Mouse (Mus musculus) layer of hippocampus, adult 2 months (tissue): ENCODE results near the gene Accs. TPM values are rescaled to one million over a fixed set of nuclear protein-coding genes. Genes with fewer than 3 reads are reported as not detected.

Experiments
- DNase-seq, 2 experiments: peaks; one replicate each; pipeline ENCODE4 v3.0.0; 2022; ENCODE audit warnings: low spot score in 2 of 2
- H3K27ac ChIP-seq: fragments of 200-600 bp; 2 replicates; pipeline ENCODE4 v1.8.1; 2022
- H3K4me3 ChIP-seq: fragments of 200-600 bp; 2 replicates; pipeline ENCODE4 v1.8.1; 2022; ENCODE audit warnings: mild to moderate bottlenecking
- CTCF ChIP-seq: fragments of 200-600 bp; conservative IDR thresholded peaks from 2 replicates; pipeline ENCODE4 v1.8.1; 2022; ENCODE audit warnings: antibody characterized with exemption, mild to moderate bottlenecking, moderate library complexity
- total RNA-seq, 2 experiments: library from RNA; stranded (reverse); gene quantifications; 2 replicates each; pipeline ENCODE4 v1.2.3; 2021

The Accs gene
- total RNA-seq, 2 experiments from 2014 or later = 3.0 to 3.5 TPM

DNA sequence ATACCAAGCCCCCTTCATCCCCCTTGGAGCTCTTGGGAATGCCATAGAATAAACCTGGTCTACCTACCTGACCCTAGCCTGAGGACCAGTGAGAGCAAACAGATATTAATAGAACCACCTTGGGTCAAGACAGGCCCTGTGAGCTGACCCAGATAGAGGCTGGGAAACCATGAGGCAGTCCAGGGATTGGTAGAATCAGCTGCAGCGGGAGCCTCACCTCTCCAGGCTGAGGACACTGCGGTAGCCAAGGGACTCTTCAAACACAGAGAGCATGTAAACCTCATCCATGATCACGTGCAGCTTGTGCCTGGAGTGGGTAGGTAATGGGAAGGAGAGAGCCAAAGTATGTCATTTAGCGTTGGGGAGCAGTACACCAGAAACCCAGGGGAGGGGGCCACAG lies 10.8 kb downstream of the Accs start:
- DNase-seq = no peak
- Histone ChIP-seq H3K4me3 (no peak overlapping the region), H3K27ac (no peak overlapping the region)
- TF ChIP-seq CTCF = no peak

DNA sequence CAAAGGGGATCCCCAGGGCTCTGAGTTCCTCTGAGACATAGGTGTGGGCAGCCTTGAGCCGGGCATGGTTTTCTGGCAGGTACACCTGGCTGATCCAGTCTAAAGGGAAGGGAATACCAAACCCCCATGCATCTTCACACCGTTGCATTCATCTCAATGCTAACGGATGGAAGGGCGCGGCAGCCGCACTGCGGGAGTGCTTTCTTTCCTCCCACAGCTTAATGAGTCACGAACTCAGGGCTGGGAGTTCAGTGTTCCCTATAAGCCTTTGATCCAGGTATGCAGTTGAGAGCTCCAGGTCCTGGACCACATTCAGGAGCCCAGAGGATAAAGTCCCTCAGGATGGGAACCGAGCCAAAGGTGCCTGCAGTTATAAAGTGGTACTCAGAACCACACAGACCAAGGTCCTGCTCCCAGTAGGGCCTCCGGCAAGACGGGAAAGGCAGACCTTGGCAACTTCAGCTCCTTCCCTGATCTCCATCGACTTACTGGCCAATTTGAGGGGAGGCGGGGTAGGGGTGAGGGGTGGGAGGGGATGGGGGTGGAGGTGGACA lies 13.4 kb downstream of the Accs start:
- TF ChIP-seq CTCF = no peak
- no peak for DNase-seq
- H3K4me3 ChIP-seq = no peak overlapping the region
- H3K27ac ChIP-seq = no peak overlapping the region

DNA sequence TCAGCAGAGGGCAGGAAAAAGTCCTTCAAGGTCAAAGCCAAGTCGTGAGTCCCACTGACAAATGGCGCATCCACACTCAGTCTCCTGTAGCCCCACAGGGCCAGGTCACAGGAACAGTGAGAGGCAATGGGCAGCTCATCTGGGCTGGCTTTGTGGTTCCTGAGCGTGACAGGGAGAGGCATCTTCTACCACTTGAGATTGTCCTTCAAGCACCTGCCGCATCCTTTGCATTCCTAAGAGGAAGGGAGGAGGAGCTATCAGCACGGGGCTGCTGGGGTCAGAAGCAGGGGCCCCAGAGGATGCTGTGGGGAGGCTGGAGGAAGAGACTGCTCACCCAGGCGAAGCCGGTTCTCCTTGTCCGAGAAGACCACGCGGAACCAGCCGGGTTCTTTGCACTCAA lies 14.1 kb downstream of the Accs start:
- no peak for DNase-seq
- no peak for TF ChIP-seq CTCF
- H3K27ac ChIP-seq = no peak overlapping the region
- H3K4me3 ChIP-seq = no peak overlapping the region

DNA sequence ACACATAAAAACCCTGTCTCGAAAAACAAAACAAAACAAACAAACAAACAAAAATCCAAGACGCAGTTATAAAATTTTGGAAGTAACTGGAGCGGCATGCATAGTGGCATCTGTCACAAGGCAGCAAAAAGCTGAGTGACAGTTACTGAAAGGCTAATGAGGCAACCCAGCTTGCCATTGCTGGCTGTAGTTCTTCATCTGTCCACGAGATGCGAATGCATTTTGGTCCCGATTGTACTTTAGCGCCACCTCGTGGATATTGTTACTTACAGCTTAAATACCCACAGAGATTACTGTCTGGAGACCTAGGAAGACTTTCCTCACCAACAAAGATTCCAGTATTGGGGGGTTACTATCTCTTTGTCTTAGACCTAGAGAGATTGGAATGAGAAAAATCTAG lies 26.2 kb downstream of the Accs start:
- Histone ChIP-seq H3K4me3 (no peak overlapping the region), H3K27ac (no peak overlapping the region)
- peak; percentile 72 to 84 for DNase-seq
- TF ChIP-seq CTCF = peak; percentile 96

DNA sequence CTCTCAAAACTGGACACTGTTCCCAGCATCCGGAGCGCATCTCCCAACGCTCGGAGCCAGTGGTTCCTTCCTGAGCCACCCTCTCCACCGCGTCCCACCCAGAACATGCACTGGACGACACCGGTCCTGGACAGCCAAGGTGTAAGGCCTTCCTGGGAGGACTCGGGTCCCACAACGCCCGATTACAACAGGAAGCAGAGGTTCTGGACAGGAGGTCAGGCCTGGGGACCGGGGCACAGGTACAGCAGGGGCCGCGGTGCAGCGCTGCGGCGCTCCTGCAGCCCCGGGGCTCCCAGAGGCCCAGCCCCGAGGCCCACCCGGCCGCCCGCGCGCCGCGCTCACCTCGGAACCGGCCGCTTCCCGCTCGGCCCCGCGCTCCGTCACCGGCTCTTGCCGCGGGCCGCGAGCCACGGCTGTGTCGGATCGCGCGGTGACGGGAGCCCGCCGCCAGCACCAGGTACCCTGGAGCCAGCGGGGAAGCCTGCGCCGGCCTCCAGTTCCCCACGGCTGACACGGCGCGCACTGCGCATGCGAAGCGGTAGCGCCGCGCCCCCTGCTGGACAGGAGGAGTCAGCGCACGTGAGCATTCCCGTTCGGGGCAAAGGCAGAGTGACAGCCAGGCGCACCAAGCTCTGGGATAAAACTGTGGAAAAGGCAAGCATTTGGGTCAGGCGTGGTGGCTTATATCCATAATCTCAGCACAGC lies 27.5 kb downstream of the Accs start, which contains the start of gene Ext2:
Gene Ext2, minus strand, starts transcription at position 524 of the 705 bp plus-strand sequence.
- DNase-seq = peak; percentile 82 to 93
- peak within 1 kb of the TSS; percentile 87 for H3K27ac ChIP-seq
- TF ChIP-seq CTCF = peak; percentile 96
- peak within 1 kb of the TSS; percentile 84 for H3K4me3 ChIP-seq

DNA sequence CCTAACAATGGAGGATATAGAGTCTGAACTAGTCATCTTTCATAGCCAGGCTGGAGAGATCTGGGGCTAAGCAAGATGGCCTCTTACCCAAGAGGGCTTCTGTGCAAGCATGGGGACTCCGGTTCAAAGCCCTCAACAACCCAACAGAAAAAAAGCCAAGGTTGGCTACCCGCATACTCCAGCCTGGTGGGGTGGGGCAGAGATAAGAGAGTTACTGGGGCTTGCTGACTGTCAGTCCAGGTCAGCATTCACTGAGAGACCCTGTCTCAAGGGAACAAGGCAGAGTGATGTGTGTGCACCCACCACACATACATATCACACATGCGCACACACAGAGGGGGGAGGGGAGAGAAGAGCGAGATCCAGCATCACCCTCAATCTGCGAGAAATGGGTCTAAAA lies 32.0 kb downstream of the Accs start:
- no peak for TF ChIP-seq CTCF

DNA sequence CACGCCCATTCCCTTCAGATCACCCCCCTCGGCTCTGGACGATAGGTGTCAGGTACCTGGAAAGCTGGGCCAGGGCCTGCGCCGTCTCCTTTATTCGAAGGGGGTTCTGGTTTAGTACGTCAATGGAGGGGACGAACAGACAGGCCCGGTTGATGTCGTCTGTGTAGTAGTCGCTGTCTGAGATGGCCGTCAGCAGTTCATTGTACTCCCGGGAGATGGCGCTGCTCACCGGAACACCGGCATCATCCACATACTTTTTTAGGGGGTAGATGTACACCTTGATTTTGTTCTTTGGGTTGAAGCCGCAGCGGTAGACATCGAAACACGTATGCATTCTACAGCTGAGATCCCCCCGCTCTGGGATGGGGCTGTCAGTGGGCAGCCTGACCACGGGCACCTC lies 36.4 kb downstream of the Accs start:
- TF ChIP-seq CTCF = no peak
- Histone ChIP-seq H3K4me3 (no peak overlapping the region), H3K27ac (no peak overlapping the region)
- DNase-seq = no peak

More for the DNA sequence above, 32.0 kb downstream of the Accs start:
- no peak overlapping the region for H3K4me3 ChIP-seq
- no peak overlapping the region for H3K27ac ChIP-seq
- no peak for DNase-seq

DNA sequence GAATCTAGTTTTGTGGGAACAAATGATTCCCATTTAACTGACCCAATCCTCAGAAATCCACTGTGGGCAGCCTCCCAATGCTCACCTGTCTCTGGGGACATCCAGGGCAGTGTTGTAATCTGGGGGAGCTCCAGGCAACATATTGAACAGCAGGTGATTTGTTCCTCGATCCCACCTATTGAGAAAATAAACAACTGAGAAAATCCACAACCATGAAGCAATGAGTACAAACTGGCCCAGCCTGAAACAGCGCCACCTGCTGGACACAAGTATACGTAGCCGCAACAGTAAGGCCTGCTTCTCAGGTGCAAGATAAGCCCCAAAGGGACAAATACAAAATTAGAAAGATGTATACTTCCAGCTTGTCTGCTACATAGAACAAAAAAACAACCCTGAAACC lies 37.9 kb downstream of the Accs start:
- TF ChIP-seq CTCF = peak; percentile 98
- Histone ChIP-seq H3K4me3 (no peak overlapping the region), H3K27ac (no peak overlapping the region)
- DNase-seq = peak in 1 of 2 experiments; percentile 50

DNA sequence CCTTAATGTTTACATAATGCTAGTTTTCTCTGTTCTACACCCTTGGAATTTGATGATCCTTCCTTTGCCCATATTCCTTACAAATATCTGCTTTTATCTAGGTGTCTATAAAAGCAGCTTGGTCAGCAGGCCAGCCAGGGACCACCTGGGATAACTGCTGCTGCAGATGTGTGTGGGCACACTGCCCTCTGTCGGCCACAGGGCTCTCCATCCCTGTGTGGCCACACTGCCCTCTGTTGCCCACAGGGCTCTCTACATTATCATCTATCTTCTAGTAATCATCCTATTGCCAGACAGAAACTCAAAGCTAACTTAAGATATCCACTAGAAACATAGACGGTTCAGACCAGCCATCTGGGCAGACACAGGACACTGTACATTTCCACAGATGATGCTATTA lies 39.8 kb downstream of the Accs start:
- TF ChIP-seq CTCF = peak; percentile 93
- Histone ChIP-seq H3K4me3 (no peak overlapping the region), H3K27ac (no peak overlapping the region; the same call in none of the 2 replicates)
- no peak for DNase-seq

DNA sequence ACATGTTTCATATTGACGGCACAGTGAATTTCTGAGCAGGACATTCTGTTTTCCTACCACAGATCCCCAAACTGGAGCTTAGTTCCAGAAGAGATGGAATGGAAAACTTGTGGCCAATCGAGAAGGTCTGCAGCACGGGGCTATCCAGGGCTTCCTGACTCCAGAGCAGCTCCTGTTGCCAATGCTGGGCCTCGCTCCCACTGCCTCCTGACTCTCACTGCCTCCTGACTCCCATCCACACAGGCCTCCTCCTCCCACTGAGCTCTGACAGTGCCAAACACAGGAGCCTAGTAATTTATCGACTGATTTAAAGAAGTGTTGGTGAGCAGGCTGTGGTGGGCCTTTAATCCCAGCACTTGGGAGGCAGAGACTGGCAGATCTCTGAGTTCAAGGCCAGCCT lies 41.7 kb downstream of the Accs start:
- TF ChIP-seq CTCF = no peak
- no peak overlapping the region for H3K27ac ChIP-seq
- DNase-seq = no peak
- H3K4me3 ChIP-seq = no peak overlapping the region

DNA sequence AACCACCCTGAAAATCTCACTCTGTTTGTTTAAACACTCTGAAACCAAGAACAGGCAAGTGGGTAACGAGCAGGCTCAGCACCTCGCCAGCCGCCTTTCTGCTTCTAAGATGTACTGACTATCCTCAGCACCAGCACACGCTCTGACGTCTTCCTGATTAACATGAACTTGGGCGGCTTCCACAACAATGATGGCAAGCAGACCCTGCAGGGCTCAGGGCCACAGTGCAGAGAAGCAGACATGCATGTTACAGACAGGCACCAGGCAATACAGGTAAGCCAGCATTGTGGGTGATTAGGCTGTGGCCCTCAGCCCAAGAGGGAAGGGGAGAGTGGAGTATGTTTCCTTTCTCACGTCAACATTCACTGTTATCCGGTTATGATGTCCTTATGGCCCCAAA lies 42.3 kb downstream of the Accs start:
- DNase-seq = no peak
- H3K4me3 ChIP-seq = no peak overlapping the region
- no peak for TF ChIP-seq CTCF
- H3K27ac ChIP-seq = no peak overlapping the region

DNA sequence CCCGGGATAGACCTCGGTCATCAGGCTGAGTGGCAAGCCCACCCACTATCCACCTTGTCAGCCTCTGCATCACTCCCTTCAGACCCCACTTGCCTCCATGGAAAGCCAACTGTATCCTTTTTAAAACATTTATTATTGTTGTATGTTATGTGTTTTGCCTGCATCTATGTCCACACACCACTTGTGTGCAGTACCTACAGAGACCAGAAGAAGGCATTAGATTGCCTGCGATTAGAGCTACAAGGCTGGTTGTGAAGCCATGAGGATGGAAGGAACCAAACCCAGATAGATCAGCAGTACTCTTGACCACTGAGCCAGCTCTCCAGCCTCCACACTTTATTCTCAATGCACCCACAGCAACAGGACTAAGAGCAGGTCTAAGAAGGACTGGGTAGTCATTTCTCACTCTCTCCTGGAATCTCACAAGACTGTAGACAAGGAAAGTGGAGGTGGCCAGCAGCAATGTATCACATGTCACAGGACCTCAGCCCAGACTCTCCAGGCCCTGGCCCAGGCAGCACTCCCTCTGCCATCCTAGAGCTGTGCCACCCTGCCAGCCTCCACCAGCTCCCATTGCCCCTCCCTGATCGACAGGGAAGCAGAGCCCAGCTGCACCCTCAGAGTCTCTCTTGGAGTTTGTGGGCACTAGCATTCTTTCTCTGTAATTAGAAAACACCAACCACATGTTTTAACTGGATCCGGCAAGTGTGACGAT lies 43.1 kb downstream of the Accs start:
- H3K4me3 ChIP-seq = no peak overlapping the region
- peak; percentile 51 for TF ChIP-seq CTCF

DNA sequence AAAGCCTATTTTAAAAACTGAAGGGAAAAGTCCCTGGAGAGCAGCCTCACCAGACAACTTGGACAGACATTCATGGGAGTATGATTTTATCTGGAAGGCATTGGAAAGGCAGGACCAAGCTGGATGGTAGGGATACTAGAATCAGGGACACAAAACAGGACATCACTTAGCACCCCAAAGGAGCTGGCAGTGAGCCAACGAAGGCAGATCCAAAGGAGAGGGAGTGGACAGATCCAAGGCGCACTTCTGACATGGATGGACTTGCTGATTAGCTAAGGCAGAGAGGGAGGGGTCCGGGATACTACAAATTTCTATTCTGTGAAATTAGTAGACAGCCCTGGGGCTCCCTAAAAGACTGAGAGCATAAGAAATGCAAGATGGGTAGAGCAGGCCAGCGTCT lies 44.2 kb downstream of the Accs start:
- Histone ChIP-seq H3K27ac (no peak overlapping the region), H3K4me3 (no peak overlapping the region)
- DNase-seq = no peak
- TF ChIP-seq CTCF = no peak

More for the DNA sequence above, 43.1 kb downstream of the Accs start:
- no peak for DNase-seq
- no peak overlapping the region for H3K27ac ChIP-seq
